Mouse (Mus musculus) hematopoietic multipotent progenitor cell, adult 10-12 weeks (in vitro differentiated cells): Measurements from ENCODE around the gene Gm10197. TPM values are rescaled to one million over a fixed set of nuclear protein-coding genes. Genes with fewer than 3 reads are reported as not detected.

Experiments
- polyA plus RNA-seq: library from polyadenylated mRNA; stranded (reverse); fragments of >175 nt; gene quantifications from 2 replicates; pipeline ENCODE4 v1.2.3, GENCODE M21; 2012; ENCODE audit warnings: low replicate concordance

Gene Gm10197
- polyA plus RNA-seq = not detected in 2 replicates

DNA sequence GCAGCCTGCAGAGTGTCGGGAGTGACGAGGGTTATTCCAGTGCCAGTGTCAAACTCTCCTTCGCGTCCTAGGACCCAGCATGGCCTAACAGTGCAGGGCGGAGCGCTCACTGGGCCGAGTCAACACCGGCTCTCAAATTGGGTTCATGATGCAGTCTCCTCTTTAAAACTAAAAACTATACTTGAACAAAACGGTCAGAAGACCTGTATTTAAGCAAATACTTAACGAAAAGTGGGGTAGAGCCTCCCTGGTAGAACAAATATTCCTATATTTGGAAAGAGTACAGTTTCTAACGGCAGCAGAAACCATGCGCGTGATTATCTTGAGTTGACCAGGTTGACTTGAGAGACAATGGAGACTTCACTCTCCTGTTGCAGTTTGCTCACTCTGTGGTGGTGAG, at the start of gene Gm10197:
TSS of gene Gm10197 (minus strand) at position 101 of the 400 bp plus-strand sequence.

DNA sequence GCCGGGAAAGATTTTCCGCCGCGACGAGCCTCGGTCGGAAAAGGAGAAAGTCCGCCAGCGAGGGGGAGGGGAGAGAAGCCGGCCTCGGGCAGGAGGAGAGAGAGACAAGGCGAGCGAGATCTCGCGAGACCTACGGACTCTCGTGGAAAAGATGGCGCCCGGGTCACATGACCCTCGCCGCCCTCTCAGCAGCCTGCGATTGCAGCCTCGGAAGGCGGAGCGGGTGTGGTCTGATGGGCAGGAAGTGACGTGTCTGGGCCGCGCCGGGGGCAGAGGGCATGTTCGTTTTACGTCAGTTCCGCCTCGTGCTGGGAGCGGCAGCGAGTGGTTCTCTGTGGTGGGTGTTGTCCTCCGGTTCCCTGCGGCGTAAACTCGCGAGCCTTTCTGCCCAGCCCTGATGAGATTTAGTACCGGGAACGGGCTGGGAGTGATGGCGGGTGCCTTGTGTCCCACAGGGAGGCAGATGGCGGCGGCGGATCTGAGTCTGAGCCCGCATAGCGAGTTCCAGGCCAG, 19.0 kb upstream of the Gm10197 start, which contains the start of gene Smndc1:
TSS of gene Smndc1 (minus strand) at position 84 of the 513 bp plus-strand sequence.

Other genes with a start within 250 kb of the Gm10197 start
- 45.0 and 46.0 TPM in 2 replicates for gene Add3, start 231.3 kb downstream of the Gm10197 start, polyA plus RNA-seq
- gene Mxi1, start 61.2 kb downstream of the Gm10197 start, polyA plus RNA-seq = 26.1 and 45.0 TPM in 2 replicates
- 57.8 and 122 TPM in 2 replicates for gene Smndc1, start 18.8 kb upstream of the Gm10197 start, polyA plus RNA-seq
- gene Dusp5, start 157.3 kb upstream of the Gm10197 start, polyA plus RNA-seq = 13.9 and 28.4 TPM in 2 replicates
- 23.8 and 62.7 TPM in 2 replicates for gene Nutf2-ps1, start 217.3 kb upstream of the Gm10197 start, polyA plus RNA-seq
- 12.8 and 15.8 TPM in 2 replicates for gene Smc3, start 228.6 kb upstream of the Gm10197 start, polyA plus RNA-seq